Mouse (Mus musculus): ENCODE results near the gene Pias3. TPM values are rescaled to one million over a fixed set of nuclear protein-coding genes. Genes with fewer than 3 reads are reported as not detected.
"Not testable (repeated sequence)": the region's sequence is repeated elsewhere in the genome, so short reads cannot be mapped to it uniquely, and the experiment has no call there.

Gene Pias3
- polyA plus RNA-seq, 1 experiment from 2014 or later, result 58.3 TPM

GRCm38 (mm10) chr3:96719173-96719572, 23.0 kb downstream of the Pias3 start:
- no peak for DNase-seq (ENCODE audit: low spot score)
- Histone ChIP-seq H3K4me1 (no peaks in the 10 kb centered on the region), H3K27me3 (ENCODE audit: low read depth, poor library complexity, severe bottlenecking) (no peaks in the 10 kb centered on the region), H3K27ac (no peak overlapping the region), H3K9me3 (replicated peaks) (no peaks in the 10 kb centered on the region), H3K36me3 (peaks cover 94% of the 10 kb centered on the region), H3K4me3 (no peak overlapping the region)
- 42% methylated on average over 14 of the region's 14 CpGs for WGBS

- WGBS, result under 1% methylated on average over 52 of the region's 52 CpGs
- H3K4me3 ChIP-seq, result peak within 1 kb of the TSS; percentile 96
Observed at GRCm38 (mm10) chr3:96727343-96727827, 31.2 kb downstream of the Pias3 start, which contains the start of the genes Polr3c and Rnf115. Gene Polr3c (minus strand): TSS chr3:96727628. Gene Rnf115 (plus strand): TSS chr3:96727664.

GRCm38 (mm10) chr3:96727828-96728633, 31.8 kb downstream of the Pias3 start:
- DNase-seq (ENCODE audit: low spot score), result no peak
- Histone ChIP-seq H3K36me3 (peaks cover 25% of the 10 kb centered on the region), H3K4me3 (peak overlapping the region; percentile 96), H3K9me3 (replicated peaks) (no peaks in the 10 kb centered on the region), H3K27me3 (ENCODE audit: low read depth, poor library complexity, severe bottlenecking) (no peaks in the 10 kb centered on the region), H3K4me1 (peaks cover 23% of the 10 kb centered on the region), H3K27ac (peak overlapping the region; percentile 94)
- under 1% methylated on average over 42 of the region's 42 CpGs for WGBS

More at GRCm38 (mm10) chr3:96727343-96727827, 31.2 kb downstream of the Pias3 start, which contains the start of the genes Polr3c and Rnf115:
- DNase-seq (ENCODE audit: low spot score), result peak; percentile 96
- Histone ChIP-seq H3K4me1 (peaks cover 23% of the 10 kb centered on the region), H3K27ac (peak within 1 kb of the TSS; percentile 94), H3K36me3 (peaks cover 29% of the 10 kb centered on the region), H3K27me3 (ENCODE audit: low read depth, poor library complexity, severe bottlenecking) (no peaks in the 10 kb centered on the region), H3K9me3 (replicated peaks) (no peaks in the 10 kb centered on the region)

GRCm38 (mm10) chr3:96728634-96729402, 32.6 kb downstream of the Pias3 start:
- WGBS, result 58% methylated on average over 7 of the region's 7 CpGs
- Histone ChIP-seq H3K9me3 (replicated peaks) (no peaks in the 10 kb centered on the region), H3K36me3 (peaks cover 17% of the 10 kb centered on the region), H3K27ac (no peak overlapping the region), H3K4me1 (peaks cover 23% of the 10 kb centered on the region), H3K4me3 (peak overlapping the region; percentile 96), H3K27me3 (ENCODE audit: low read depth, poor library complexity, severe bottlenecking) (no peaks in the 10 kb centered on the region)
- no peak for DNase-seq (ENCODE audit: low spot score)

- H3K4me3 ChIP-seq, result peak overlapping the region; percentile 96
- no peak overlapping the region for H3K27ac ChIP-seq
- H3K9me3 ChIP-seq (replicated peaks), result no peaks in the 10 kb centered on the region
- no peak for DNase-seq (ENCODE audit: low spot score)
- no peaks in the 10 kb centered on the region for H3K27me3 ChIP-seq (ENCODE audit: low read depth, poor library complexity, severe bottlenecking)
- WGBS, result 45% methylated on average over 3 of the region's 3 CpGs
- H3K4me1 ChIP-seq, result peaks cover 23% of the 10 kb centered on the region
- H3K36me3 ChIP-seq, result peaks cover 13% of the 10 kb centered on the region
Observed at GRCm38 (mm10) chr3:96729403-96729784, 33.2 kb downstream of the Pias3 start.

GRCm38 (mm10) chr3:96730785-96731184, 34.6 kb downstream of the Pias3 start:
- no peak overlapping the region for H3K4me3 ChIP-seq
- H3K27me3 ChIP-seq (ENCODE audit: low read depth, poor library complexity, severe bottlenecking), result no peaks in the 10 kb centered on the region
- 80% methylated on average over 5 of the region's 5 CpGs for WGBS
- H3K9me3 ChIP-seq (replicated peaks), result no peaks in the 10 kb centered on the region
- H3K36me3 ChIP-seq, result 0 out of 2 replicates have a peak, but pooled peaks cover 3% of the 10 kb centered on the region
- H3K4me1 ChIP-seq, result peaks cover 23% of the 10 kb centered on the region
- DNase-seq (ENCODE audit: low spot score), result no peak
- H3K27ac ChIP-seq, result no peak overlapping the region

- Histone ChIP-seq H3K36me3 (0 out of 2 replicates have a peak, but pooled peaks cover 3% of the 10 kb centered on the region), H3K9me3 (replicated peaks) (no peaks in the 10 kb centered on the region), H3K4me1 (peaks cover 9% of the 10 kb centered on the region), H3K27ac (no peak overlapping the region), H3K4me3 (no peak overlapping the region), H3K27me3 (ENCODE audit: low read depth, poor library complexity, severe bottlenecking) (no peaks in the 10 kb centered on the region)
- no peak for DNase-seq (ENCODE audit: low spot score)
- WGBS, result 96% methylated on average over 1 of the region's 1 CpGs
Observed at GRCm38 (mm10) chr3:96733984-96734383, 37.8 kb downstream of the Pias3 start.

GRCm38 (mm10) chr3:96735200-96735599, 39.0 kb downstream of the Pias3 start:
- no peak for DNase-seq (ENCODE audit: low spot score)
- H3K36me3 ChIP-seq, result 0 out of 2 replicates have a peak, but pooled peaks cover 3% of the 10 kb centered on the region
- 98% methylated on average over 2 of the region's 2 CpGs for WGBS
- no peak overlapping the region for H3K4me3 ChIP-seq
- H3K9me3 ChIP-seq (replicated peaks), result no peaks in the 10 kb centered on the region
- 0 out of 2 replicates have a peak, but pooled peaks cover 4% of the 10 kb centered on the region for H3K4me1 ChIP-seq
- no peak overlapping the region for H3K27ac ChIP-seq
- H3K27me3 ChIP-seq (ENCODE audit: low read depth, poor library complexity, severe bottlenecking), result no peaks in the 10 kb centered on the region

- Histone ChIP-seq H3K27me3 (ENCODE audit: low read depth, poor library complexity, severe bottlenecking) (no peaks in the 10 kb centered on the region), H3K9me3 (replicated peaks) (no peaks in the 10 kb centered on the region), H3K36me3 (0 out of 2 replicates have a peak, but pooled peaks cover 3% of the 10 kb centered on the region), H3K4me1 (no peaks in the 10 kb centered on the region), H3K27ac (no peak overlapping the region), H3K4me3 (no peak overlapping the region)
- 68% methylated on average over 1 of the region's 1 CpGs for WGBS
- no peak for DNase-seq (ENCODE audit: low spot score)
Observed at GRCm38 (mm10) chr3:96737013-96737740, 41.0 kb downstream of the Pias3 start.

GRCm38 (mm10) chr3:96737995-96738394, 41.8 kb downstream of the Pias3 start:
- Histone ChIP-seq H3K36me3 (no peaks in the 10 kb centered on the region), H3K27me3 (ENCODE audit: low read depth, poor library complexity, severe bottlenecking) (no peaks in the 10 kb centered on the region), H3K4me3 (no peak overlapping the region), H3K9me3 (replicated peaks) (no peaks in the 10 kb centered on the region), H3K4me1 (no peaks in the 10 kb centered on the region), H3K27ac (no peak overlapping the region)
- 93% methylated on average over 1 of the region's 1 CpGs for WGBS
- no peak for DNase-seq (ENCODE audit: low spot score)

GRCm38 (mm10) chr3:96740279-96740678, 44.1 kb downstream of the Pias3 start:
- H3K4me1 ChIP-seq; H3K4me3 ChIP-seq; H3K27ac ChIP-seq; DNase-seq (ENCODE audit: low spot score); H3K9me3 ChIP-seq (replicated peaks); H3K27me3 ChIP-seq (ENCODE audit: low read depth, poor library complexity, severe bottlenecking); H3K36me3 ChIP-seq: not testable (repeated sequence)

- Histone ChIP-seq H3K27ac (no peak overlapping the region), H3K36me3 (no peaks in the 10 kb centered on the region), H3K4me1 (no peaks in the 10 kb centered on the region), H3K9me3 (replicated peaks) (no peaks in the 10 kb centered on the region), H3K4me3 (no peak overlapping the region), H3K27me3 (ENCODE audit: low read depth, poor library complexity, severe bottlenecking) (no peaks in the 10 kb centered on the region)
- no peak for DNase-seq (ENCODE audit: low spot score)
- WGBS, result 95% methylated on average over 3 of the region's 3 CpGs
Observed at GRCm38 (mm10) chr3:96744348-96744747, 48.2 kb downstream of the Pias3 start.
